Mouse (Mus musculus) heart, adult 2 months (tissue): ENCODE results near the gene Gng4.

Experiments
- CTCF ChIP-seq: fragments of 200-600 bp; IDR thresholded peaks from 2 replicates; pipeline ENCODE4 v1.8.1; 2022; ENCODE audit warnings: antibody characterized with exemption, mild to moderate bottlenecking, moderate library complexity
- POLR2A ChIP-seq: fragments of 200-500 bp; IDR thresholded peaks from 2 replicates; pipeline ENCODE4 v1.6.1; 2011; ENCODE audit warnings: mild to moderate bottlenecking, low read depth, low read length, control low read depth; ENCODE audit not compliant: insufficient read depth

GRCm38 (mm10) chr13:13845021-13845420 is 61.2 kb downstream of the Gng4 start:
- no peak for TF ChIP-seq CTCF
- TF ChIP-seq POLR2A: no peak
